12 mouse cellular contexts compared by ENCODE assay signal in the genomic region with DNA sequence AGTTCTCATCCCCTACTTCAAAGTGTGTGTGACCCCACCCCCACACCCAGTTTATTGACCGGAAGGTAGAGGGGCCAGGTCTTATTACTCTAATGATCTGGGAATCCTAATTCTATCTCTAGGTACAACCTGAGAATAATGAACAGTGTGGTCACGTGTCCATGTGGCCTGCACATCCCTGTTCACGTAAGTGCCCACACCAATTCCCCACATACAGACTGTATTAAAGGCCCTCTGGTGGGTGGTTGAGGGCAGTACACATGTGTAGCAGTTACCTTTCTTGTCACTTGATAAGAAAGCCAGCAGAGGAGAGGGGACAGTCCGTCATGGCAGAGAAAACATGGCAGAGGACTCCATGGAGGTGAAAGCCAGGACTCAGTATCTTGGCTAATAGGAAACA. TPM values are rescaled to one million over a fixed set of nuclear protein-coding genes. Genes with fewer than 3 reads are reported as not detected.
DNase-seq lines count a peak whose midpoint lies in the region; ATAC-seq and TF ChIP-seq lines count a peak whose summit lies in the region.
"Had no signal": no experiment of that assay in that cellular context is flagged by ENCODE, and none has a peak within 500 bp of the region (broad histone marks: within the 10 kb centered on the region; RNA-seq: fewer than 3 reads in every experiment).

No protein-coding gene starts in this region.

- H3K27me3 ChIP-seq in kidney, postnatal 0 days (ENCODE audit: insufficient read depth, low read length): no peaks in the 10 kb centered on the region
- H3K27me3 ChIP-seq in kidney, embryonic 14.5 days (ENCODE audit: control insufficient read depth, insufficient read depth, low read length): no peaks in the 10 kb centered on the region
- no peaks in the 10 kb centered on the region for H3K27me3 ChIP-seq in C2C12 (ENCODE audit: control insufficient read depth, insufficient read depth, insufficient read length)
- no peaks in the 10 kb centered on the region for H3K27me3 ChIP-seq in embryonic facial prominence, embryonic 11.5 days (ENCODE audit: control insufficient read depth, insufficient read depth, low read length)
- H3K27me3 ChIP-seq: kidney, embryonic 15.5 days; neural tube, embryonic 15.5 days had no signal

- 68% methylated on average over 4 of the region's 4 CpGs for WGBS in kidney, postnatal 0 days
- WGBS in kidney, embryonic 14.5 days: 74% methylated on average over 4 of the region's 4 CpGs
- WGBS in embryonic facial prominence, embryonic 11.5 days: 75% methylated on average over 4 of the region's 4 CpGs

- H3K79me3 ChIP-seq in C2C12 (ENCODE audit: low read depth): peaks cover 7% of the 10 kb centered on the region

- no peak overlapping the region for H3K27ac ChIP-seq in kidney, postnatal 0 days
- no peak overlapping the region for H3K27ac ChIP-seq in kidney, embryonic 14.5 days (ENCODE audit: low read depth, low read length)
- no peak overlapping the region for H3K27ac ChIP-seq in embryonic facial prominence, embryonic 11.5 days (replicated peaks; ENCODE audit: low read depth, low read length)
- H3K27ac ChIP-seq: kidney, embryonic 15.5 days; neural tube, embryonic 15.5 days had no signal

- no peak overlapping the region for H3K4me3 ChIP-seq in kidney, postnatal 0 days (replicated peaks; ENCODE audit: low read depth, low read length)
- no peak overlapping the region for H3K4me3 ChIP-seq in kidney, embryonic 14.5 days (ENCODE audit: low read length)
- no peak overlapping the region for H3K4me3 ChIP-seq in C2C12 (ENCODE audit: insufficient read depth, poor library complexity, severe bottlenecking)
- no peak overlapping the region for H3K4me3 ChIP-seq in embryonic facial prominence, embryonic 11.5 days (ENCODE audit: low read depth, low read length)
- H3K4me3 ChIP-seq: kidney, embryonic 15.5 days; neural tube, embryonic 15.5 days had no signal

- no peak overlapping the region for H3ac ChIP-seq in C2C12 (ENCODE audit: control insufficient read depth, insufficient read length, low read depth)

- ATAC-seq in kidney, postnatal 0 days (replicated peaks; ENCODE audit: low FRiP score, low read depth): no peak
- ATAC-seq in kidney, embryonic 14.5 days (ENCODE audit: low FRiP score, low TSS enrichment): no peak
- ATAC-seq in embryonic facial prominence, embryonic 11.5 days (replicated peaks; ENCODE audit: insufficient number of reproducible peaks, low FRiP score, low TSS enrichment, low read depth): no peak
- no peak for ATAC-seq in frontal cortex, adult (ENCODE audit: low TSS enrichment)
- no peak for ATAC-seq in inflammation-experienced regulatory T-cells, adult 6 months

- H3K4me2 ChIP-seq in kidney, postnatal 0 days (ENCODE audit: low read length): no peak overlapping the region
- H3K4me2 ChIP-seq in kidney, embryonic 14.5 days (replicated peaks; ENCODE audit: low read depth, low read length): no peak overlapping the region
- H3K4me2 ChIP-seq in embryonic facial prominence, embryonic 11.5 days (ENCODE audit: low read depth, low read length): no peak overlapping the region
- H3K4me2 ChIP-seq: kidney, embryonic 15.5 days; neural tube, embryonic 15.5 days had no signal

- 0 out of 2 replicates have a peak, but pooled peaks cover 6% of the 10 kb centered on the region for H3K4me1 ChIP-seq in kidney, postnatal 0 days (replicated peaks; ENCODE audit: insufficient read depth, low read length)
- no peaks in the 10 kb centered on the region for H3K4me1 ChIP-seq in kidney, embryonic 14.5 days (ENCODE audit: control insufficient read depth, insufficient read depth, low read length)
- H3K4me1 ChIP-seq in embryonic facial prominence, embryonic 11.5 days (ENCODE audit: control insufficient read depth, insufficient read depth, low read length): no peaks in the 10 kb centered on the region

- peaks cover 20% of the 10 kb centered on the region for H3K79me2 ChIP-seq in C2C12 (ENCODE audit: control insufficient read depth, insufficient read depth)

- no peaks in the 10 kb centered on the region for H3K9me3 ChIP-seq in kidney, postnatal 0 days (replicated peaks; ENCODE audit: low read length)
- H3K9me3 ChIP-seq in kidney, embryonic 14.5 days (ENCODE audit: control insufficient read depth, low read length): no peaks in the 10 kb centered on the region
- no peaks in the 10 kb centered on the region for H3K9me3 ChIP-seq in embryonic facial prominence, embryonic 11.5 days (replicated peaks; ENCODE audit: control insufficient read depth, low read length)
- H3K9me3 ChIP-seq: kidney, embryonic 15.5 days; neural tube, embryonic 15.5 days had no signal

- peaks cover 43% of the 10 kb centered on the region for H3K36me3 ChIP-seq in kidney, postnatal 0 days (ENCODE audit: insufficient read depth, low read length)
- H3K36me3 ChIP-seq in kidney, embryonic 14.5 days (ENCODE audit: control insufficient read depth, insufficient read depth, low read length): peaks cover 46% of the 10 kb centered on the region
- peaks cover 64% of the 10 kb centered on the region for H3K36me3 ChIP-seq in C2C12 (ENCODE audit: control insufficient read depth, insufficient read depth)
- peaks cover 8% of the 10 kb centered on the region for H3K36me3 ChIP-seq in embryonic facial prominence, embryonic 11.5 days (replicated peaks; ENCODE audit: control insufficient read depth, insufficient read depth, low read depth, low read length)

- no peak overlapping the region for H3K9ac ChIP-seq in kidney, postnatal 0 days (ENCODE audit: low read depth, low read length)
- H3K9ac ChIP-seq in kidney, embryonic 14.5 days (ENCODE audit: low read depth, low read length): no peak overlapping the region
- no peak overlapping the region for H3K9ac ChIP-seq in embryonic facial prominence, embryonic 11.5 days (replicated peaks; ENCODE audit: low read length)
- H3K9ac ChIP-seq: kidney, embryonic 15.5 days; neural tube, embryonic 15.5 days had no signal

- peak; percentile 40 for DNase-seq in kidney, postnatal 0 days (ENCODE audit: low spot score)
- DNase-seq in 3T3-L1 (ENCODE audit: low read depth, low spot score): peak; percentile 53
- DNase-seq in embryonic facial prominence, embryonic 11.5 days (ENCODE audit: low spot score): peak; percentile 38
- DNase-seq in ovary, postnatal 14 days (ENCODE audit: low spot score): no peak
- DNase-seq: adrenal gland, postnatal 10 days; heart, adult 18-20 months had no signal

- TF ChIP-seq CTCF in kidney, postnatal 0 days (IDR thresholded peaks at IDR 0.05; ENCODE audit: low read depth): peak; percentile 58; the same call in 1 of the 2 replicates
- no peak for TF ChIP-seq CTCF in C2C12 (IDR thresholded peaks at IDR 0.05; ENCODE audit: control insufficient read depth, insufficient read depth, insufficient read length)

TF ChIP-seq in C2C12, 6 proteins besides CTCF, POLR2A, EP300 and RAD21:
- TF ChIP-seq MYOG (IDR thresholded peaks at IDR 0.05; ENCODE audit: control insufficient read depth, extremely low read depth, insufficient read length) (no peak), USF1 (IDR thresholded peaks at IDR 0.05; ENCODE audit: low read depth) (peak; percentile 68)

RNA-seq across cellular contexts. Expression of gene Rpain, which starts 3.9 kb away (rescaled TPM):
- 67.0 and 68.3 TPM in 2 replicates for polyA plus RNA-seq in kidney, postnatal 0 days (2015; fragmentation: Nextera tagmentation; extraction: Ambion mirVana)
- 69.4 and 73.4 TPM in 2 replicates for polyA plus RNA-seq in kidney, embryonic 14.5 days (2014; fragmentation: Nextera tagmentation; extraction: Ambion mirVana)
- polyA plus RNA-seq in C2C12 (2012; fragmentation: generic; extraction: Trizol): 34.4 TPM
- polyA plus RNA-seq in embryonic facial prominence, embryonic 11.5 days (2014; fragmentation: Nextera tagmentation; extraction: Ambion mirVana): 62.5 and 82.5 TPM in 2 replicates
- 10 to 100 TPM; 60.7 to 75.8 (median 72.5) TPM for polyA plus RNA-seq in inflammation-experienced regulatory T-cells, adult 6 months (2017; shearing (Covaris generic))

RNA-seq across cellular contexts. Expression of gene Nup88, which starts 4.2 kb away (rescaled TPM):
- 85.8 and 89.0 TPM in 2 replicates for polyA plus RNA-seq in kidney, postnatal 0 days (2015; fragmentation: Nextera tagmentation; extraction: Ambion mirVana)
- 107 and 142 TPM in 2 replicates for polyA plus RNA-seq in kidney, embryonic 14.5 days (2014; fragmentation: Nextera tagmentation; extraction: Ambion mirVana)
- polyA plus RNA-seq in C2C12 (2012; fragmentation: generic; extraction: Trizol): 57.1 TPM
- polyA plus RNA-seq in embryonic facial prominence, embryonic 11.5 days (2014; fragmentation: Nextera tagmentation; extraction: Ambion mirVana): 187 and 193 TPM in 2 replicates
- polyA plus RNA-seq in inflammation-experienced regulatory T-cells, adult 6 months (2017; shearing (Covaris generic)): 10 to 100 TPM; 68.9 to 98.8 (median 83.6) TPM

RNA-seq across cellular contexts. Expression of gene C1qbp, which starts 8.9 kb away (rescaled TPM):
- 292 and 309 TPM in 2 replicates for polyA plus RNA-seq in kidney, postnatal 0 days (2015; fragmentation: Nextera tagmentation; extraction: Ambion mirVana)
- polyA plus RNA-seq in kidney, embryonic 14.5 days (2014; fragmentation: Nextera tagmentation; extraction: Ambion mirVana): 288 and 307 TPM in 2 replicates
- polyA plus RNA-seq in C2C12 (2012; fragmentation: generic; extraction: Trizol): 386 TPM
- 274 TPM in 2 replicates for polyA plus RNA-seq in embryonic facial prominence, embryonic 11.5 days (2014; fragmentation: Nextera tagmentation; extraction: Ambion mirVana)
- polyA plus RNA-seq in inflammation-experienced regulatory T-cells, adult 6 months (2017; shearing (Covaris generic)): 10 to 100 TPM; 12.6 to 27.5 (median 15.5) TPM

RNA-seq across cellular contexts. Expression of gene Dhx33, which starts 30.3 kb away (rescaled TPM):
- 12.1 and 12.4 TPM in 2 replicates for polyA plus RNA-seq in kidney, postnatal 0 days (2015; fragmentation: Nextera tagmentation; extraction: Ambion mirVana)
- 10.7 and 29.9 TPM in 2 replicates for polyA plus RNA-seq in kidney, embryonic 14.5 days (2014; fragmentation: Nextera tagmentation; extraction: Ambion mirVana)
- polyA plus RNA-seq in C2C12 (2012; fragmentation: generic; extraction: Trizol): 14.9 TPM
- polyA plus RNA-seq in embryonic facial prominence, embryonic 11.5 days (2014; fragmentation: Nextera tagmentation; extraction: Ambion mirVana): 24.8 and 25.5 TPM in 2 replicates
- polyA plus RNA-seq in inflammation-experienced regulatory T-cells, adult 6 months (2017; shearing (Covaris generic)): 1 to 10 TPM; 4.8 to 6.8 (median 6.2) TPM

RNA-seq across cellular contexts. Expression of gene Mis12, which starts 45.5 kb away (rescaled TPM):
- 17.9 and 23.4 TPM in 2 replicates for polyA plus RNA-seq in kidney, postnatal 0 days (2015; fragmentation: Nextera tagmentation; extraction: Ambion mirVana)
- 23.2 and 31.1 TPM in 2 replicates for polyA plus RNA-seq in kidney, embryonic 14.5 days (2014; fragmentation: Nextera tagmentation; extraction: Ambion mirVana)
- 18.4 TPM for polyA plus RNA-seq in C2C12 (2012; fragmentation: generic; extraction: Trizol)
- 58.8 and 64.9 TPM in 2 replicates for polyA plus RNA-seq in embryonic facial prominence, embryonic 11.5 days (2014; fragmentation: Nextera tagmentation; extraction: Ambion mirVana)
- 10 to 100 TPM; 16.3 to 21.6 (median 20.3) TPM for polyA plus RNA-seq in inflammation-experienced regulatory T-cells, adult 6 months (2017; shearing (Covaris generic))
